Mouse (Mus musculus) fibroblast of lung, adult 2 months (primary cell): ENCODE results near the gene Olfr1364.
A peak's percentile ranks its signal among the peaks of the same experiment; 100 is the strongest.

ENCODE experiments used
- DNase-seq: peaks from one replicate; pipeline ENCODE4 v3.0.0-alpha.2; 2011; ENCODE audit warnings: low read depth

Gene Olfr1364

DNA sequence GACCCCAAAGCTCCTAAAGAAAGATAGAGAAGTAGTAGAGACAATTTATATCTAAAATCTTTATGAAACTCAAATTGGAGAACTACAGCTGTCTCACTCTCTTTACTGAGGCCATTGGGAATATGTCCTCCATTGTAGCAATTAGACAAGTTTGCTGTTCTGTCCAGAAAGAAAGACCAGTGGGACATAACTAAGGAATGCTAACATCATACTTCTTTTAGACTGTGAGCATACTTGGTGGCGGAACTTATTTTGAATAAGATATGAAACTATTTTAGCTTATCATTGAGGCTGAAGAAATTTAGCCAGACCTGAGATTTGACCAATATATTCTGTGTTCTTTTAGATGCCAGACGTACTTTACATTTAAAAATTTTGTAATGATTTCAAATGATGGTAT is at the start of gene Olfr1364:
Gene Olfr1364, minus strand, starts transcription at position 101 of the 400 bp plus-strand sequence.
- DNase-seq = no peak

DNA sequence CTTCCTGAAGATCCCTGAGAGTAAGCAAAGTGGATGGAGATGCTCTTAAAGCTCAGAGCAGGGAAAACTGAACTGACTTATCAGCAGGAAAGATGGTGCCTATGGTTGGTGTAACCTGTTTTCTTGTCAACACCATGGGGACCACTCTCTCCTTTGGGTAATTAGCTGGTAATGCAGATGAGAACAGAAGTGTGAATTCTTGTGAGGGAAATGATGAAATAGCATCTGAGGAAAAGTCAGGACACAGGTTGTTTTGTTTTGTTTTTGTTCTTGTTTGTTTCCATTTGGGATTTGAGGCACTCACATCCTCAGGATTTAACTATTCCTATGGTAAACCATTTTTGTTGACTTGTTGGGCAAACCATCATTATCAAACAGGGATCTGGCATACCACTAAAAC is 32.4 kb upstream of the Olfr1364 start, which contains the start of gene Olfr1362:
Gene Olfr1362, minus strand, starts transcription at position 101 of the 400 bp plus-strand sequence.
- no peak for DNase-seq

DNA sequence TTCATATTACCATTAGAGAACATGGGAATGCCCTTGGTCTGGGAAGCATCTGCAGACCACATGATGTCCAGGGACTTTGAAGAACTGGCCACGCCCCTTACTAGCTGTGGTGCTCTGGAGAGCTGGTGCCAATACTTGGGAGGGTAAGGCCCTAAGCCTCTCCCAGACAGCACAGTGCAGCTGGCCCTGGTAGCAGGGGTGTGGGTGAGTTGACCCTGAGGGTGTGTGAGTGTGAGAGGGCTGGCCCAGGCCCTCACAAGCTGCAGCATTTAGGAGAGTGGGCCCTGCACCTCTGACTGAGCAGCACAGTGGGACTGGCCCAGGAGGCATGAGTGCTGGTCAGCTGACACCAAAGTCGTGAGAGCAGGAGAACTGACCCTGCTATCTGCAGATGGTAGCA is 10.1 kb upstream of the Olfr1364 start:
- DNase-seq = no peak

DNA sequence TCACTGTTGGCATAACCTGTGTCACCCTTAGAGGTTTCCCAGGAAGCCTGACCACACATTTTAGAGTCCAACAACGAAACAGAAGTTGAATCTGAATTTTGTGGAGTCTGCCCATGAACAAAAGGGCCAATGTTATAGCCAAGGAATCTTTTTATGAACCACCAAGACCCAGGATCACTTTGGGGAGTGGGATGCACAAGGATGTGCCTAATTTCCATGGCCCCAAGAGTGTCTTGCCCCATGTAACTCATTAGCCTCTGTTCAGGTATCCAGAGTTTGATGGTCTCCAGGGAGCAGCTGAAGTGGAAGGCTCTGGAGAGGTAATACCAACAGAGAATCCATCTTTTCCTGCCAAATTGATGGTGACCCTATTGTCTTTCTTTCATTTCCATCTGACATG is 21.8 kb downstream of the Olfr1364 start, which contains the start of gene Olfr1535:
Gene Olfr1535, minus strand, starts transcription at position 101 of the 400 bp plus-strand sequence.
- DNase-seq = no peak

DNA sequence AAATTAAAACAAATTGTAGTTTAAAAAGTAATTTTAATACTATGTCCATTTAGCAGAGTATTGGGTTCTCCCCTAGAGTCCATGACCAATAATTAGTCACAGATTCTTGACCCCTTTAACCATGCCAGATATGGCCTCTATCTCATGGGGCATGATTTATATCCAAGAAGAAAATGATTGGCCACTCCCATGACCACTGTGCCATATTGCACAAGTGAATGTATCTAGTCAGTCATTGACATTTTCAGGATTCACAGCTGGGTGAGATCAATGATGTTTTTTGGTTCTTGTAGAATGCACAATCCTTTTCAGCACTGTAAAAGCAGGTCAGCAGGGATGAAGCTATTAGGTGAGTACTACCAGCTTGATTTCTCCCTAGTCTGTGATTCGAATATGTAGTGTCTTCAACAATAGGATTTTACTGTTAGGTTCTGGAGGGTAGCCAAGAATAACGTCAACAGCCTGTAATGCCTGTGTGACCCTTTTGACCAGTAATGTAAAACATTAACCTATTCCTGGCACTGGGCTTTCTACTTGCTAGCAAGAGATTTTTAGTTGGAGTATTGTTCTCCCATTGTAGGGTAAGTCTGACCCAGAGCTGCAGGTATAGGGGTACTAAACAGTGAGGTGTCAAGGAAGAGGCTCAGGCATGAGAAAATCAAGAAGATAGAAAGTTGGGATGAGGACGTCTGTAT is 31.0 kb downstream of the Olfr1364 start:
- DNase-seq = no peak

DNA sequence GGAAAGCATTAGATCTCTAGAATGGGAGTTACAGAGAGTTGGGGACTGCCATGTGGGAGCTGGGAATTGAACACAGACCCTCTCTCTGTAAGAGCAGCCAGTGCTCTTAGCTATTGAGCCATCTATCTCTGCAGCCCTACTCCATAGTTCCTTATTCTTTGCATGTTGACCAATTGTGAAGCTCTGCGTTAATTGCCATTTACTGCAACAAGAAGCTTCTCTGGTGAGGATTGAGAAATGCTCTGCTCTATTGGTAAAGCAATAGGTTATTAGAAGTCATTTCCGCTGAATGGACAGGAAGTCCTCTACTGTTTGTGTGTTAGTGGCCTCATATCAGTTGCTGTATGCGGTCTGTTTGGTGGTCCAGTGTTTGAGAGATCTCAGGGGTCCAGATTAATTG is 32.1 kb downstream of the Olfr1364 start:
- DNase-seq = no peak

DNA sequence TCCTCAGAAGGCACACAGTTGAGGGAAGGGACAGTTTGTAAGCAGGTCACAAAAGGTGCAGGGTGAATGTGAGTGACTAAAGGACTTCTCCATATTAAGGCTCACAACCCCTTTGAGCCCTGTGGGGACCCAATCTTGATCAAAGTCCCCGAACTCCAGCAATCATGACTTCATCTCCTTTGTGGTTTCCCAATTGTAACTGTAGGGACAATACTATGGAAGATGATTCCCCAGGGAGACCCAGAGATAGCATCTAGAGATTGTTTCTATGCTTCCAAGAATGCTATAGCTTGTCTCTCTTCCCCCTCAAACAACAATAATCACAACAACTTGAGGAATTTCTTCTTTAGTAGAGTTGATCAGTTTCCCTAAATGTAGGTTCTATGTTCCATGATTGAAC is 38.9 kb downstream of the Olfr1364 start, which contains the start of gene Olfr1366:
Gene Olfr1366, minus strand, starts transcription at position 101 of the 400 bp plus-strand sequence.
- DNase-seq = no peak

DNA sequence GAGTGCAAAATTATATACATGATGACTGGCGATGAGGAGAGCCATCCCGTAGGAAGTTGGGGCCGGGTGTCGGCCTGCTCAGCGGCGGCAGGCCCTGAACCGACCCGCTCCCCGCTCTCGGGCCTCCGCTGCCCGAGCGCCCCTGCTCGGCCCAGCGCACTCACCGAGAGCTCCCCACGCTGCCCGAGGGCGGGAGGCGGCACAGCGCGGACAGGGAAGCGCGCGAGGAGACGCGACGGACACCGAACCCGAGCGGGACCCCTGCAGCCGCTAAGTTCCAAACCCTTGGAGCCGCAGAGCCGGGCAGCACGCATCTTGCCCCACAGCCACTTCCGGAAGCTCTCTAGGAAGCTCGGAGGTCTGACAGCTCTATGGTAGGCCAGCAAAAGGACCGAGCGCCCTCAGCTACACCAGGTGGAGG is 50.8 kb downstream of the Olfr1364 start, which contains the start of gene Zkscan8:
Gene Zkscan8, minus strand, starts transcription at position 340 of the 421 bp plus-strand sequence.
- peak; percentile 61 for DNase-seq

DNA sequence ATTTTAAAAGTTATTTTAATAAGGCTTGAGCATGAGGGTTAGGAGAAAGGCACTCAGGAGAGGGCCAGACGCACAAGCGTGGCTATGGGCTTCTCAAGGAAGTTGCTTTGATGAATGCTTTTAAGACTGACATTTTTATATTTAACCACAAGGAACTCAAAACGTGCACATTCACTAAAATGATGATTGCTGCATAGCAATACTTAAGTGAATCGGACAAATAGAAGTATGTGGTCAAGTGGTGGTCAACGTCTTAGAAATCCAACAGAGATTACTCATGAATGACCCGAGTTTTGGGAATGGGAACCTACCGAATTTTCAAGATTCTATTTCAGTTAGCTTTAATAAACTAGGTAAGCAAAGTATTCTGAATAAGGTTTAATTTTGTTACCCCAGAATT is 51.4 kb downstream of the Olfr1364 start:
- no peak for DNase-seq
